Mouse (Mus musculus) heart, embryonic 10.5 days (tissue): ENCODE measurements around the gene Wdr20rt. TPM values are rescaled to one million over a fixed set of nuclear protein-coding genes. Genes with fewer than 3 reads are reported as not detected.
"Not testable (repeated sequence)": the region's sequence is repeated elsewhere in the genome, so short reads cannot be mapped to it uniquely, and the experiment has no call there.

Experiments used
- DNase-seq: peaks from one replicate; pipeline ENCODE4 v3.0.0-alpha.2; 2017; ENCODE audit warnings: low spot score
- H3K27ac ChIP-seq: fragments of 300-500 bp; sonication (generic); 2 replicates; pipeline ENCODE4 v1.5.1; 2016; ENCODE audit warnings: mild to moderate bottlenecking
- H3K27me3 ChIP-seq: fragments of 300-500 bp; sonication (generic); 2 replicates; pipeline ENCODE4 v1.6.1; 2016; ENCODE audit warnings: mild to moderate bottlenecking; ENCODE audit not compliant: poor library complexity, insufficient read depth, severe bottlenecking
- H3K36me3 ChIP-seq: fragments of 300-500 bp; sonication (generic); 2 replicates; pipeline ENCODE4 v1.6.1; 2016; ENCODE audit warnings: mild to moderate bottlenecking, moderate library complexity
- H3K4me1 ChIP-seq: fragments of 300-500 bp; sonication (generic); 2 replicates; pipeline ENCODE4 v1.6.1; 2016; ENCODE audit warnings: mild to moderate bottlenecking
- H3K4me3 ChIP-seq: fragments of 300-500 bp; sonication (generic); 2 replicates; pipeline ENCODE4 v1.5.1; 2016; ENCODE audit warnings: mild to moderate bottlenecking, moderate library complexity
- H3K9me3 ChIP-seq: fragments of 300-500 bp; sonication (generic); 2 replicates; pipeline ENCODE4 v1.6.1; 2016; ENCODE audit warnings: mild to moderate bottlenecking, moderate library complexity
- WGBS: fragments of 180-500 bp; shearing (Covaris S2); methylation state at CpG from one replicate; pipeline ENCODE4 v1.1.7; 2016; 5-methylcytosine and 5-hydroxymethylcytosine counted together
- polyA plus RNA-seq: library from polyadenylated mRNA; unstranded; fragments of >200 nt; fragmentation: Nextera tagmentation; extraction: Ambion mirVana; gene quantifications from 2 replicates; pipeline ENCODE4 v1.2.1, GENCODE M21; 2016

Wdr20rt gene
- not detected in 2 replicates for polyA plus RNA-seq

DNA sequence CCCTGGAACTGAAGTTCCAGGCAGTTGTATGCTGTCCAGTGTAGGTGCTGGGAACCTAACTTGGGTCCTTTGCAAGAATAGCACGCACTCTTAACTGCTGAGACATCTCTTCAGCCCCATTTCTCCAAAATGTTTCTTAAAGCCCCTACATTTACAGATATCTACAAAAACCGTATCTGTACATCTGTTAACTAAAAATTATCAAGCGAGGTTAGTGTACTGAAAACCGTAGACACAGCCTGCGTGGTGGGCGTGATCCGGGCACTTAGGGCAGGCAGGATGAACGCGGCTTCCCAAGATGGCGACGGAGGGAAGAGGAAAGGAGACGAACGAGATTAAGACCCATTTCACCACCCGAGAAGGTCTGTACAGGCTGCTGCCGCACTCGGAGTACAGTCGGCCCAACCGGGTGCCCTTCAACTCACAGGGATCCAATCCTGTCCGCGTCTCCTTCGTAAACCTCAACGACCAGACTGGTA, at the start of gene Wdr20rt:
TSS of gene Wdr20rt (plus strand) at position 51 of the 479 bp plus-strand sequence.
- no peaks in the 10 kb centered on the region for H3K36me3 ChIP-seq
- WGBS = 90% methylated on average over 22 of the region's 22 CpGs
- H3K4me3 ChIP-seq = no peak within 1 kb of the TSS

GRCm38 (mm10) chr12:65187365-65187764, 38.0 kb upstream of the Wdr20rt start:
- H3K9me3 ChIP-seq = no peaks in the 10 kb centered on the region
- H3K27ac ChIP-seq = no peak overlapping the region
- 60% methylated on average over 3 of the region's 3 CpGs for WGBS
- no peaks in the 10 kb centered on the region for H3K27me3 ChIP-seq
- H3K4me1 ChIP-seq = no peaks in the 10 kb centered on the region
- H3K4me3 ChIP-seq = no peak overlapping the region
- H3K36me3 ChIP-seq = no peaks in the 10 kb centered on the region
- no peak for DNase-seq

More for the DNA sequence above, at the start of gene Wdr20rt:
- Histone ChIP-seq H3K27ac (no peak within 1 kb of the TSS), H3K9me3 (no peaks in the 10 kb centered on the region), H3K27me3 (no peaks in the 10 kb centered on the region), H3K4me1 (no peaks in the 10 kb centered on the region)
- no peak for DNase-seq

DNA sequence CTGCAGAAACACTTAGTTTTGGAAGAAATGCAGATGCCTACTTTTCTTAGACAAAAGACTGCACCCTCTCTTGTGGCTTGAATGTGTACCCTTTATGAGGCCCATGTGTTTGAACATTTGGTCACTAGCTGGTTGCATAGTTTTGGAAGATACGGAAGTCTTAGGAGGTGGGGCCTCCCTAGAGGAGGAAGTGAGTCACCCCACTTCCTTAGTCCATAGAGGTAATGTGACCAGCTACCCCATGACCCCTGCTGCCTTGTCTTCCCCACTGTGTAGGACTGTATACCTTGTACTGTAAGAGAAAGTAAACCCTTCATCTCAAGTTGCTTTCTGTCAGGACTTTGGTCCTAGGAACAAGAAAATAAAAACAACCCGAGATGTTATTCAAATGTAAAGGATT, 36.1 kb upstream of the Wdr20rt start:
- Histone ChIP-seq H3K27me3 (no peaks in the 10 kb centered on the region), H3K4me3 (no peak overlapping the region), H3K27ac (no peak overlapping the region), H3K4me1 (no peaks in the 10 kb centered on the region), H3K36me3 (no peaks in the 10 kb centered on the region), H3K9me3 (no peaks in the 10 kb centered on the region)
- WGBS = 68% methylated on average over 2 of the region's 2 CpGs
- DNase-seq = no peak

DNA sequence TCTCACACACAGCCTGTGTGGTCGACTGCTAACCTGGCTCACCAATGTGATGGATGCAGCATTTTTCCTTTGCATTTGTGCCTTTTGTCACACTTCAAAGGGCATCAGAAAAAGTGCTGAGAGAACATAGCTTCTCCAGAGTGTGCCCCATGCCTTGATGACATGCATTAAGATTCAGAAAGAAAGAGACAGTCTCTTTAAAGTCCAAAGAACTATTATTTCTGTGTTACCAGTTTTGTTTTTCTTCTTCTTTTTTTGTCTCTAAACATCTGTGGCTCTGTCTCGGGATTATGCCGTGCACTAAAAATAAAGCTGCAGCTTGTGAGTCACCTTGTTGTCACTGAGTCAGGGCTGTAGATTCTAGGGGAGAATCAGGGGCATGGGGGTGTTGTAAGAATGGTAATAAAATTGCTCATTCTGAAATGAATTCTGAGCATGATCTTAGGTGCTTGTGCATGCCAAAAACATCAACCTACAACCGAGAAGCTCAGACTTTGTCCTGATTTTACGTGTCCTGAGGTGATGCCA, 31.2 kb upstream of the Wdr20rt start:
- Histone ChIP-seq H3K27me3 (no peaks in the 10 kb centered on the region), H3K4me3 (no peak overlapping the region), H3K4me1 (no peaks in the 10 kb centered on the region), H3K36me3 (no peaks in the 10 kb centered on the region), H3K27ac (no peak overlapping the region), H3K9me3 (no peaks in the 10 kb centered on the region)
- no peak for DNase-seq
- 66% methylated on average over 5 of the region's 5 CpGs for WGBS

- Histone ChIP-seq H3K4me1 (no peaks in the 10 kb centered on the region), H3K36me3 (no peaks in the 10 kb centered on the region), H3K9me3 (no peaks in the 10 kb centered on the region), H3K4me3 (no peak overlapping the region), H3K27me3 (no peaks in the 10 kb centered on the region), H3K27ac (no peak overlapping the region)
- 91% methylated on average over 2 of the region's 2 CpGs for WGBS
- no peak for DNase-seq
Measured at GRCm38 (mm10) chr12:65201812-65202211, 23.5 kb upstream of the Wdr20rt start.

- Histone ChIP-seq H3K27me3 (no peaks in the 10 kb centered on the region), H3K9me3 (no peaks in the 10 kb centered on the region), H3K27ac (no peak overlapping the region), H3K4me3 (no peak overlapping the region), H3K36me3 (no peaks in the 10 kb centered on the region), H3K4me1 (no peaks in the 10 kb centered on the region)
- 66% methylated on average over 1 of the region's 1 CpGs for WGBS
- DNase-seq = no peak
Measured at GRCm38 (mm10) chr12:65206431-65206830, 18.9 kb upstream of the Wdr20rt start.

- Histone ChIP-seq H3K27me3 (no peaks in the 10 kb centered on the region), H3K9me3 (no peaks in the 10 kb centered on the region), H3K36me3 (no peaks in the 10 kb centered on the region), H3K4me1 (no peaks in the 10 kb centered on the region), H3K27ac (no peak overlapping the region), H3K4me3 (no peak overlapping the region)
- WGBS = 82% methylated on average over 6 of the region's 6 CpGs
- DNase-seq = no peak
Measured at GRCm38 (mm10) chr12:65216404-65216840, 8.9 kb upstream of the Wdr20rt start.

- Histone ChIP-seq H3K27me3 (no peaks in the 10 kb centered on the region), H3K9me3 (no peaks in the 10 kb centered on the region), H3K36me3 (no peaks in the 10 kb centered on the region), H3K4me3 (no peak overlapping the region), H3K4me1 (no peaks in the 10 kb centered on the region), H3K27ac (no peak overlapping the region)
- 87% methylated on average over 6 of the region's 6 CpGs for WGBS
- DNase-seq = no peak
Measured at GRCm38 (mm10) chr12:65228628-65229027, 3.3 kb downstream of the Wdr20rt start.

DNA sequence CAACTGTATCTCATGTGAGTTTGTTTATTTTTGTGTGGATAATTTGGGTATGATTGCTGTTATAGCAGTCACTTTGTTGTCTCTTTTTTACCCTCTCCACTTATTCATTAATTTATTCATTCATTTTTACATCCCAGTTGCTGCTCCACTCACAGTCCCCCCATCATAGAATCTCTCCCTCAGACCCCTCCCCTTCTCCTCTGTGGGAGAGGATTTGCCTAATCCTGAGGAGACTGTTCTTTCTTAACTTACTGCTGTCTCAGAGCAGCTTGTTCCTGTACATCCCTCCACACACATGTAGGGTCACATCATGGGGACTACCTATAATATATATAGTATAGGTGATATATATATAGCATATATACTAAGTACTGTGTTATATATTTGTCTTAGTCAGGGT, 3.7 kb downstream of the Wdr20rt start:
- no peaks in the 10 kb centered on the region for H3K36me3 ChIP-seq
- H3K4me3 ChIP-seq = no peak overlapping the region
- no peaks in the 10 kb centered on the region for H3K27me3 ChIP-seq
- no peak for DNase-seq
- H3K9me3 ChIP-seq = no peaks in the 10 kb centered on the region
- H3K4me1 ChIP-seq = no peaks in the 10 kb centered on the region
- no peak overlapping the region for H3K27ac ChIP-seq

DNA sequence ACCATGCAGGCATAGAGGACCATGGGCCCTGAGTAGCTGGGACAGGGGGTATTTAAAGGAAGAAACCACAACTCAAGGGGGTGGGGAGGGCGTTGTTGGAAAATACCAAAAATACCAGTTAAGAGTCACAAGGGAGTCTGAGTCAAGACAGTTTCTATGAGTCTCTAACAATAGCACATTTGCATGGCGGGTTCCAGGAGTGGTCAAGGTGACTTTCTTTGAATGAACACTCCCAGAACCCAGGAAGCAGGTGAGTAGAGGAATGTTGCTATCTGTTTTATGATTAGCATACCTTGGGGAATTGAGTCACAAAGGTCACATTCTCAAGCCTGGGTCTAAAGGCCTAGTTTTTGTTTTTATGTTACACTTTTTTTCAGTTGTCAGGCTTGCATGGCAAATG, 7.5 kb downstream of the Wdr20rt start:
- H3K4me3 ChIP-seq, H3K9me3 ChIP-seq, H3K27ac ChIP-seq, H3K27me3 ChIP-seq, H3K4me1 ChIP-seq, DNase-seq, H3K36me3 ChIP-seq: not testable (repeated sequence)
- 74% methylated on average over 2 of the region's 2 CpGs for WGBS

DNA sequence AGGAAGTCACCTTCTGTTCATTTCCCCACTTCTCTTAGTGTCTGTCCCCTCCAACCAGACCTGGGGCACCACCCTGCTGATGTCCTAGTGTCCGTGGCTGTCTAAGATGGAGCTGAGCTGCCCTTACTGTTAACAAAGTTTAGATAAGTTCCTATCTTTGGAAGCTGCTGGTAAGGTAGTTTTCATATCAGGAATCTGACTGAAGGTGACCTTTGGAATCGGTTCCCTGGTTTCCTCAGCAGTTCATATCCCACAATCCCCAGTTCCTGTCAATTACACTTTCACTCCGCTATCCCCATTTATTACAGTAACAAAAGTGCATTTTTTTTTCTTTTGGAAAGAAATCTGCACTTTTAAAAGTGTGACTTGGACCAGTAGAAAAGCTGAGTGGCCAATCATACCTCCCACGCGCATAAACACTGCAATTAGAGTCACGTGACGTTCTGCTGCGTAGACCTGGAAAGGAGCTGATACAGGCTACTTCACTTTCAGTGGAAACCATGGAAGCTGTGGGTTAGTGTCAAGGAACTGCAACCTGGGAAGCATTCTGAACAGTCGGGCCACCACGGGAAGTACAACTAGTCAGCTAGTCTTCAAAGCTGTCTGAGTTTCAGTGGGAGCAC, 24.9 kb downstream of the Wdr20rt start:
- H3K27ac ChIP-seq = no peak overlapping the region
- H3K27me3 ChIP-seq = no peaks in the 10 kb centered on the region
- no peaks in the 10 kb centered on the region for H3K36me3 ChIP-seq
- no peaks in the 10 kb centered on the region for H3K4me1 ChIP-seq
- no peaks in the 10 kb centered on the region for H3K9me3 ChIP-seq
- 79% methylated on average over 10 of the region's 10 CpGs for WGBS
- no peak overlapping the region for H3K4me3 ChIP-seq
- DNase-seq = no peak

DNA sequence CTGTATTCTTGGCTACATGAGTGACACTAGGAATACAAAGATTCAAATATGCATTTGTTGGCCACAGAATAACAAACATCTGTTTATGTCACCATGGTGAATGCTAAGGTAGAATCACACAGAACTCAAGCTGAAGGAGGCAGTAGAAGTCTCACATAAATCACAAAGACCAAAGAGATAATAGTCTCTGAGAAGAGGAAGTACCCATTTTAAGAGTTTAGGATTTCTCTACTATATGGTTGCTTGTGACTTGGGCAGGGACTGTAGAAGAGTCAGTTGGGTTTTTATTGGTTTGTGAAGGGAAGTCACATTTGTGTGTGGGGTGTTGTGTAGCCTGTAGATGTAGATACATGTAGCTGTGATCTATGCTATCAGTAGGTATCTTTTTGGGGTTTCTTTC, 31.6 kb downstream of the Wdr20rt start:
- no peaks in the 10 kb centered on the region for H3K9me3 ChIP-seq
- H3K27ac ChIP-seq = no peak overlapping the region
- no peak for DNase-seq
- no peaks in the 10 kb centered on the region for H3K4me1 ChIP-seq
- H3K4me3 ChIP-seq = no peak overlapping the region
- no peaks in the 10 kb centered on the region for H3K27me3 ChIP-seq
- H3K36me3 ChIP-seq = no peaks in the 10 kb centered on the region

DNA sequence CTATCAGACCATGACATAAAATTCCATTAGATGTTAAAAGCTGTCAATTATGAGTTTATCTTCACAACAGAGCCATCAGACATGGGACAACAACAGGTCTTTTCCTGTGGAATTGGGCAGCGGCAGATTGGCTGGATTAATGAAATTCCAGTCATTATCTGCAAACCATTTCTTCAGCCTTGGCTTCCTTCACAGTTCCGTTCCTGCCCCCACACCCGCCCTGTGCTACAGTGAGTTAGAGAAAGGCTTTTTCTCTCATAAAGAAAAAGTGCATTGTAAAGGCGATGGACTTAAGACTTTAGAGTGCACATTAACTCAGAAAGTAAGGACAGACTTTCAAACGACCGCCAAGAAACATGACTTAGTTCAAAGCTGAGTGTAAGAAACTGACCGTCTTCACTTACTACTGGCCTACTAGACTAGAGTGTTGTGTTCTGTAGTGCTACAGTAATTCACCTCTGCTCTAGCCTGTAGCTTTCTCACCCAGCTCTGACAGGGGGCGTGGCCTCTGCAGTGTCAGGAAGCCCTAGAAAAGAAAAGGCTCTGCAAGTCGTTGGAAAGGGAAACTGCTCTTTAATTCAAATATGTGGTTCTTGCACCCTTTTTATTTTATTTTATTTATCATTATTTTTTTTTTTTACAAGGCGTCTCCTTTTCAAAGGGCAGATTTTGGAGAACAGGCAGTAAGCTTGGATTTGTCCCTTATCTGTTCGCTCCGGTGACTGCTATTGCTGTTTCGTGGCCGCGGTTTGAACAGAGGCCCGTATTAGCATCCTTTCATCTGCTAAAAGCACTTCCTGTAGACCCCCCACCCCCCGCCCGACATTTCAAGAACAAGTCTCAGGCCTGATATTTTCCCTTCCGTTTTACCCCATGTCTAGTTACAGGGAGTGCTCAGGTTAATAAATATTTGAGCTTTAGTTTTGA, 33.2 kb downstream of the Wdr20rt start:
- peak overlapping the region; percentile 45 for H3K4me3 ChIP-seq
- H3K27me3 ChIP-seq = no peaks in the 10 kb centered on the region
- H3K27ac ChIP-seq = 0 out of 2 replicates have a peak overlapping the region, but pooled peaks have one; percentile 22
- DNase-seq = no peak
- H3K36me3 ChIP-seq = no peaks in the 10 kb centered on the region
- 35% methylated on average over 19 of the region's 19 CpGs for WGBS
- H3K4me1 ChIP-seq = no peaks in the 10 kb centered on the region
- no peaks in the 10 kb centered on the region for H3K9me3 ChIP-seq
